Mouse (Mus musculus): ENCODE results near the gene Lta. TPM values are rescaled to one million over a fixed set of nuclear protein-coding genes. Genes with fewer than 3 reads are reported as not detected.
"Not testable (repeated sequence)": the region's sequence is repeated elsewhere in the genome, so short reads cannot be mapped to it uniquely, and the experiment has no call there.

Lta gene
- polyA plus RNA-seq, 1 experiment, result 26.8 TPM

DNA sequence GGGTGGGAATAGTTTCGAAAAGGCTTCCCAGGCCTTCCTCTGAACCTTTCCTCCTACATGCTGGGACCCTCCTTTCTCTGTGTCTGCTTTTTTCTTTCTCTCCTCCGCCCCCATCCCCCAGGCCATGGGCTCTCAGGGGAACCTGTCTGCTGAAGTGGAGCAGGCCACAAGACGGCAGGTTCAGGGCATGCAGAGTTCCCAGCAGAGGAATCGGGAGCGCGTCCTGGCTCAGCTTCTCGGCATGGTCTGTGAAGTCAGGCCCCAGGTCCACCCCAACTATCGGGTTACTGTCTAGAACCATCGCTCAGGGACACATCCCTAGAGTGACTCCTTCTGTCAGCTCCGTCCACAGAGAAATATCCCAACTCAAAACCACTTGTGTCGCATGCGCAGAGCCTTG, 32.4 kb upstream of the Lta start:
- DNase-seq (ENCODE audit: low read depth in 1 of 2, low spot score in 2 of 2), result no peak
- H3K4me1 ChIP-seq (ENCODE audit: control insufficient read depth, insufficient read depth, insufficient read length), result peaks cover 10% of the 10 kb centered on the region
- H3K27ac ChIP-seq (ENCODE audit: insufficient read depth, low read length), result no peak overlapping the region
- no peak overlapping the region for H3K4me3 ChIP-seq (ENCODE audit: extremely low read depth, insufficient read depth, insufficient read length)
- WGBS, result 95% methylated on average over 12 of the region's 12 CpGs
- TF ChIP-seq POLR2A (IDR thresholded peaks at IDR 0.05; ENCODE audit: low read depth, low read length) (no peak), CTCF (IDR thresholded peaks at IDR 0.05; ENCODE audit: extremely low read depth, insufficient read depth, insufficient read length, insufficient replicate concordance) (no peak)
- no peaks in the 10 kb centered on the region for H3K36me3 ChIP-seq (ENCODE audit: control insufficient read depth, insufficient read depth, low read length)
- no peaks in the 10 kb centered on the region for H3K27me3 ChIP-seq (ENCODE audit: control insufficient read depth, insufficient read depth, low read length)

DNA sequence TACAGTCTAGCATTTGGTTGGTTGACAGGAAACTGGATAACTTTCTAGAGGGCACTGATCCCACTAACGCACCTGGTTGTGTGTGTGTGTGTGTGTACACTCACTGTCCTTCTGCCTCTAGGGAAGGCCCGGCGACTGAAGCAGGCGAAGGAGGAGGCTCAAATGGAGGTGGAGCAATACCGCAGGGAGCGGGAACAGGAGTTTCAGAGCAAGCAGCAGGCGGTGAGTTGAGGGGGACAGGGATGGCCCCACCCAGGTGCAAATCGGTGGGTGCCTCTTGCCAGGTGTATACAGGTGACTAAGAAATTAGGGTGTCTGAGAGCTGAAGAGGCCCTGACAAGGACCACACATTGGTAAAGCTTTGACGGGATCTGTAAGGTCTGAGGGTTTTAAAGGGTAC, 31.8 kb upstream of the Lta start:
- peaks cover 10% of the 10 kb centered on the region for H3K4me1 ChIP-seq (ENCODE audit: control insufficient read depth, insufficient read depth, insufficient read length)
- H3K27me3 ChIP-seq (ENCODE audit: control insufficient read depth, insufficient read depth, low read length), result no peaks in the 10 kb centered on the region

DNA sequence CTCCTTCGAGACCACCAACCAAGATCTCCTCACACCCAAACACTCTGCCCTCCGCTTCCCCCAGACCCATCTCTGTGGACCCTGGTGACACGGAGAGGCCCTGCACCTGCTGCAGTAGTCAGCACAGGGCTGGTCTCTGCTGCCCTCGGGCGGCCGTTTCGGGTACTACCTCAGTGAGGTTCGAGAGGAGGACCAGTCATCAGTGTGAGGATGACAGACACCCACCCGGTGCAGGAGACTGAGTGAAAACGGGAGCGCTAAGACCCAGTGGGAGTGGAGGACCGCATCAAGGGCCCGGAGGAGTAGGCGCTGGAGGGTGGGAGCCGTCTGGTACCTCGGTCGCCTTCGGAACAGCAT, 31.2 kb upstream of the Lta start:
- Histone ChIP-seq H3K4me3 (ENCODE audit: extremely low read depth, insufficient read depth, insufficient read length) (peak overlapping the region; percentile 60), H3K4me1 (ENCODE audit: control insufficient read depth, insufficient read depth, insufficient read length) (peaks cover 14% of the 10 kb centered on the region), H3K36me3 (ENCODE audit: control insufficient read depth, insufficient read depth, low read length) (no peaks in the 10 kb centered on the region), H3K27me3 (ENCODE audit: control insufficient read depth, insufficient read depth, low read length) (no peaks in the 10 kb centered on the region), H3K27ac (ENCODE audit: insufficient read depth, low read length) (peak overlapping the region; percentile 97)
- peak; percentile 85 to 98 for DNase-seq (ENCODE audit: low read depth in 1 of 2, low spot score in 2 of 2)
- TF ChIP-seq CTCF (IDR thresholded peaks at IDR 0.05; ENCODE audit: extremely low read depth, insufficient read depth, insufficient read length, insufficient replicate concordance) (peak; percentile 99), POLR2A (IDR thresholded peaks at IDR 0.05; ENCODE audit: low read depth, low read length) (no peak)
- WGBS, result 3% methylated on average over 18 of the region's 18 CpGs

More for the DNA sequence above, 31.8 kb upstream of the Lta start:
- no peak overlapping the region for H3K27ac ChIP-seq (ENCODE audit: insufficient read depth, low read length)
- H3K4me3 ChIP-seq (ENCODE audit: extremely low read depth, insufficient read depth, insufficient read length), result no peak overlapping the region
- DNase-seq (ENCODE audit: low read depth in 1 of 2, low spot score in 2 of 2), result no peak
- TF ChIP-seq CTCF (IDR thresholded peaks at IDR 0.05; ENCODE audit: extremely low read depth, insufficient read depth, insufficient read length, insufficient replicate concordance) (no peak), POLR2A (IDR thresholded peaks at IDR 0.05; ENCODE audit: low read depth, low read length) (no peak)
- no peaks in the 10 kb centered on the region for H3K36me3 ChIP-seq (ENCODE audit: control insufficient read depth, insufficient read depth, low read length)
- WGBS, result 90% methylated on average over 9 of the region's 9 CpGs

DNA sequence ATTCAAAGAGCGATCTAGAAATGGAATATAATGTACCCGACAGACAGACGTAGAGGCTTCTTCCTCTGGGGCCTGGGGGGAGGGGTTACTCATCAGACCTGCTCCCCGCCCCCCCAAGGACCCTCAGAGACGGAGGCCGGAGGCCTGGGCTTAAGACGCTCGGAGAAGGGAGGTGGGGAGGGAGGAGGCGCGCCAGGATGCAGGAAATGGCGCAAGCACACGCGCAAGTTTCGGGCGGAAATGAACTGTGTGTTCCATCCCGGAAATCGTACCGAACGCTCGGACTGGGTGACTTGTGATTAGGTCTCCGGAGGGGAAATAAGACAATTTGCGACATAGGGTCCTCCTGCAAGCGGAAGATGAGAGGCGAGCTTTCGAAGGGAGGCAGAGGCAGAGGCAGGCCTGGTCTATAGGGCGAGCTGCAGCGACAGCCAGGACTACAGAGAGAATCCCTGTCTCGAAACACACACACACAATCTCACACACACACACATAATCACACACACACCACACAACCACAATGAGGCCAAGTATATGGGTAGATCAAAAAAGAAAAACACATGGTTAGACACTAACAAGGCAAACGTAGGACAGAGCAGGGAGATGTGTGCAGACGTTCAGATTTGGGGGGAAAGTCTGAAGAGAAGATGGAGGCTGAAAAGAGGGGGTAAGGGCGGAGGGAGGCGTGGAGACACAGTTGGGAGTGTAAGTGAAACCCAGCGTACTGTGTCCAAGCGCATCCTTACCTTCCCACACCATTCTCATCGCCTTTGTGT, 30.7 kb upstream of the Lta start, which contains the start of gene Nfkbil1:
TSS of gene Nfkbil1 (minus strand) at position 179 of the 776 bp plus-strand sequence.
- peak; percentile 88 to 91 for DNase-seq (ENCODE audit: low read depth in 1 of 2, low spot score in 2 of 2)
- H3K27ac ChIP-seq (ENCODE audit: insufficient read depth, low read length), result peak within 1 kb of the TSS; percentile 97
- WGBS, result under 1% methylated on average over 35 of the region's 35 CpGs
- TF ChIP-seq POLR2A (IDR thresholded peaks at IDR 0.05; ENCODE audit: low read depth, low read length) (no peak; the same call in none of the 2 replicates), CTCF (IDR thresholded peaks at IDR 0.05; ENCODE audit: extremely low read depth, insufficient read depth, insufficient read length, insufficient replicate concordance) (no peak)
- H3K4me3 ChIP-seq (ENCODE audit: extremely low read depth, insufficient read depth, insufficient read length), result peak within 1 kb of the TSS; percentile 60
- 0 out of 2 replicates have a peak, but pooled peaks cover 2% of the 10 kb centered on the region for H3K36me3 ChIP-seq (ENCODE audit: control insufficient read depth, insufficient read depth, low read length)
- no peaks in the 10 kb centered on the region for H3K27me3 ChIP-seq (ENCODE audit: control insufficient read depth, insufficient read depth, low read length)
- peaks cover 17% of the 10 kb centered on the region for H3K4me1 ChIP-seq (ENCODE audit: control insufficient read depth, insufficient read depth, insufficient read length)

DNA sequence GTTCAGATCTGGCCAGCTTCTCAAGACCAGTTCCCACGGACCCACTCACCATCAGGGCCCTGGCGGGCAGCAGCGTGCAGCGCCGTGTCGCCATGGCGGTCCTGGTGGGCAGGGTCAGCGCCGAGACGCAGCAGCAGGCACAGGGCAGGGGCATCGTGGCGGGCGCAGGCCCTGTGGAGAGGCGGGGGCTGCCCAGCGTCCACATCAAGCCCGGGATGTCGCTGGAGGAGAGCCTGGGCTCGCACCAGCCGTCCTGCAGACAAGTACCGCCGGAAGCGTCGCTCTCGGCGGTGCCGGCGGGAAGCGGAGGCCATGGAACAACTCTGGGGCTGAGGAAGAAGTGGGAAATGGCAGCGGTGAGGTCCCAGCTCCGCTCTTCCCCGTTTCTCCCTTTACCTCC, 29.8 kb upstream of the Lta start:
- Histone ChIP-seq H3K36me3 (ENCODE audit: control insufficient read depth, insufficient read depth, low read length) (0 out of 2 replicates have a peak, but pooled peaks cover 3% of the 10 kb centered on the region), H3K4me1 (ENCODE audit: control insufficient read depth, insufficient read depth, insufficient read length) (peaks cover 14% of the 10 kb centered on the region), H3K27me3 (ENCODE audit: control insufficient read depth, insufficient read depth, low read length) (no peaks in the 10 kb centered on the region), H3K27ac (ENCODE audit: insufficient read depth, low read length) (peak overlapping the region; percentile 97), H3K4me3 (ENCODE audit: extremely low read depth, insufficient read depth, insufficient read length) (peak overlapping the region; percentile 60)
- no peak for TF ChIP-seq CTCF (IDR thresholded peaks at IDR 0.05; ENCODE audit: extremely low read depth, insufficient read depth, insufficient read length, insufficient replicate concordance)
- TF ChIP-seq POLR2A (IDR thresholded peaks at IDR 0.05; ENCODE audit: low read depth, low read length), result peak; percentile 11
- DNase-seq (ENCODE audit: low read depth in 1 of 2, low spot score in 2 of 2), result peak in 1 of 2 experiments; percentile 40
- WGBS, result 7% methylated on average over 31 of the region's 31 CpGs

DNA sequence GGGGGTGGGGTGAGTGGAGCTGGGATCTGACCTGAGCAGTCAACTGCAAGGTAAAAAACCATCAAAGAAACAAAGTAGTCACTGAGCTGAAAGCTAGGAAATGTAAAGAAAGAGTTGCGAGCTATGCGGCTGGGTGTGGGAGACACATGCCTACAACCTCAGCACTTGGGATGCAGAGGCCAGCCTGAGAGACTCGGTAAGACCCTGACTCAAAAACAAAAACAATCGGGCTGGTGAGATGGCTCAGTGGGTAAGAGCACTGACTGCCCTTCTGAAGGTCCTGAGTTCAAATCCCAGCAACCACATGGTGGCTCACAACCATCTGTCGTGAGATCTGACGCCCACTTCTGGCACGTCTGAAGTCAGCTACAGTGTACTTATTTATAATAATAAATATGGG, 28.9 kb upstream of the Lta start:
- not testable (repeated sequence) for H3K36me3 ChIP-seq (ENCODE audit: control insufficient read depth, insufficient read depth, low read length); H3K27me3 ChIP-seq (ENCODE audit: control insufficient read depth, insufficient read depth, low read length); DNase-seq (ENCODE audit: low read depth in 1 of 2, low spot score in 2 of 2); H3K4me3 ChIP-seq (ENCODE audit: extremely low read depth, insufficient read depth, insufficient read length)
- WGBS, result 44% methylated on average over 7 of the region's 7 CpGs
- peaks cover 14% of the 10 kb centered on the region for H3K4me1 ChIP-seq (ENCODE audit: control insufficient read depth, insufficient read depth, insufficient read length)
- peak overlapping the region; percentile 90 for H3K27ac ChIP-seq (ENCODE audit: insufficient read depth, low read length)

All from spleen, adult 2 months (tissue).